Mouse (Mus musculus) kidney, postnatal 0 days (tissue): Measurements from ENCODE around the gene Ntsr2. TPM values are rescaled to one million over a fixed set of nuclear protein-coding genes. Genes with fewer than 3 reads are reported as not detected.

ENCODE experiments used
- ATAC-seq: fragments of 200-750 bp; cut with Nextera tagmentation; replicated peaks from 2 replicates; pipeline ENCODE4 v1.8.0; 2017; ENCODE audit warnings: low read depth, moderate number of reproducible peaks, moderate TSS enrichment, moderate library complexity; ENCODE audit not compliant: low FRiP score
- DNase-seq: peaks from one replicate; pipeline ENCODE4 v3.0.0-alpha.2; 2016; ENCODE audit warnings: low spot score
- H3K27ac ChIP-seq: fragments of 300-500 bp; sonication (generic); 2 replicates; pipeline ENCODE4 v1.5.1; 2014; ENCODE audit warnings: mild to moderate bottlenecking
- H3K27me3 ChIP-seq: fragments of 300-500 bp; sonication (generic); 2 replicates; pipeline ENCODE4 v1.6.1; 2014; ENCODE audit warnings: low read length, mixed read lengths; ENCODE audit not compliant: insufficient read depth
- H3K36me3 ChIP-seq: fragments of 300-500 bp; sonication (generic); 2 replicates; pipeline ENCODE4 v1.6.1; 2014; ENCODE audit warnings: low read length, mixed read lengths; ENCODE audit not compliant: insufficient read depth
- H3K4me1 ChIP-seq: fragments of 300-500 bp; sonication (generic); replicated peaks from 2 replicates; pipeline ENCODE4 v1.6.1; 2014; ENCODE audit warnings: antibody characterized with exemption, low read length, mixed read lengths; ENCODE audit not compliant: insufficient read depth
- H3K4me2 ChIP-seq: fragments of 300-500 bp; sonication (generic); 2 replicates; pipeline ENCODE4 v1.6.1; 2014; ENCODE audit warnings: mild to moderate bottlenecking, low read length, moderate library complexity, mixed read lengths
- H3K4me3 ChIP-seq: fragments of 300-500 bp; sonication (generic); replicated peaks from 2 replicates; pipeline ENCODE4 v1.5.1; 2014; ENCODE audit warnings: low read depth, low read length
- H3K9ac ChIP-seq: fragments of 300-500 bp; sonication (generic); 2 replicates; pipeline ENCODE4 v1.6.1; 2014; ENCODE audit warnings: low read depth, low read length
- H3K9me3 ChIP-seq: fragments of 300-500 bp; sonication (generic); replicated peaks from 2 replicates; pipeline ENCODE4 v1.6.1; 2016; ENCODE audit warnings: low read length, inconsistent platforms, mixed read lengths
- CTCF ChIP-seq: IDR thresholded peaks from 2 replicates; pipeline ENCODE4 v1.5.1; 2016; ENCODE audit warnings: antibody characterized with exemption, low read depth, mild to moderate bottlenecking, moderate library complexity
- WGBS: fragments of 180-500 bp; shearing (Covaris S2); extraction: QIAGEN DNeasy Blood & Tissue Kit; methylation state at CpG from one replicate; pipeline ENCODE4 v1.1.7; 2014; 5-methylcytosine and 5-hydroxymethylcytosine counted together
- polyA plus RNA-seq: library from polyadenylated mRNA; unstranded; fragments of >200 nt; fragmentation: Nextera tagmentation; extraction: Ambion mirVana; gene quantifications from 2 replicates; pipeline ENCODE4 v1.2.1, GENCODE M21; 2015

Gene Ntsr2
- polyA plus RNA-seq, 1 experiment from 2014 or later: 0.20 TPM

DNA sequence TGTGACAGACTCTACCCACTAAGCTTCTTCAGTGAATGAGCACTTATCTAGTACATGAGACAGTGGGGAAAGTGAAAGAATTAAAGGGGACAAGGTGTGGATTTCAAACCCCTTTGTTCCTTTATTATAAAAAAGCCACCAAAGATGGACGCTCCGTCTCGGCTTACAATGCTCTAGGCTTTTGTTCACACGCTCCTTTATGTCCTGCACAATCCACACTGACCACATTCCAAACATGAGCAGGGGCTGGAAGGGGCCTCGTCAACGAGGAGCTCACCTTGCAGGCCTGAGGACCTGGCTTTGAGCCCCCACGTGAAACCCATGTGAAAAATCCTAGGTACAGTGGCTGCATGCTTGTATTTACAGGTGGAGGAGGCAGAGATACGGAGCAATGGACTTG lies 8.5 kb upstream of the Ntsr2 start:
- H3K4me3 ChIP-seq: no peak overlapping the region
- no peak overlapping the region for H3K9ac ChIP-seq
- 55% methylated on average over 8 of the region's 8 CpGs for WGBS
- H3K9me3 ChIP-seq: no peaks in the 10 kb centered on the region
- DNase-seq (no peak), ATAC-seq (no peak)
- no peak overlapping the region for H3K27ac ChIP-seq
- H3K4me2 ChIP-seq: no peak overlapping the region
- no peaks in the 10 kb centered on the region for H3K27me3 ChIP-seq
- no peaks in the 10 kb centered on the region for H3K36me3 ChIP-seq
- no peak for TF ChIP-seq CTCF
- H3K4me1 ChIP-seq: no peaks in the 10 kb centered on the region

DNA sequence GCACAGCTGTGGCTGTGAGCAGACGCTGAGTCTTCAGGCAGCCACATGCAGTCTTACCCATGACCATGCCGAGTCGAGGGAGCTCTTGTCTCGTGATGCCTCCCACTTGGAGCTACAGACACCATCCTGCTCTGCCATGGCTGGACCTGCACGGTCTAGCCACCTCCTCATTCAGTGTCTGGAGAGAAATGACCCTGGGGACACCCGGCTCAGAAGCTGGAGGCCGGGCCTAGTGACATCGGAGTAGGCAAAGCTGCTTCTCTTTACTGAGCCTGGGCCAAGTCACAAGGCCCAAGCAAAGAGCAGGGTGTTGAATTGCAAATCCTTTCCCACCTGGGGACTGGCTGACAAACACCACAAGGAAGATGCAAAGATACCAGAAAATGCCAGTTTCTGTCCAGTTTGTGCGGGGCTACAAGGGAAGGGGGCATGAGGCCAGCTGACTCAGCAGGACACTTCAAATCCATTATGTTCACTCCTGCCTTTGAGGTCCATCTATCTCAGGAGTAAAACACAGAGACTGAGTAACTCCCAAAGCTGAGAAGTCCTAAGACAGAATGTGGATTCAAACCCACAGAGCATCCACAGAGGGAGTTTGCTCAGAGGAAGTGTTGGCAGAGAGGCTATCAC lies 6.3 kb upstream of the Ntsr2 start:
- H3K36me3 ChIP-seq: no peaks in the 10 kb centered on the region
- WGBS: 62% methylated on average over 9 of the region's 9 CpGs
- ATAC-seq: no peak

DNA sequence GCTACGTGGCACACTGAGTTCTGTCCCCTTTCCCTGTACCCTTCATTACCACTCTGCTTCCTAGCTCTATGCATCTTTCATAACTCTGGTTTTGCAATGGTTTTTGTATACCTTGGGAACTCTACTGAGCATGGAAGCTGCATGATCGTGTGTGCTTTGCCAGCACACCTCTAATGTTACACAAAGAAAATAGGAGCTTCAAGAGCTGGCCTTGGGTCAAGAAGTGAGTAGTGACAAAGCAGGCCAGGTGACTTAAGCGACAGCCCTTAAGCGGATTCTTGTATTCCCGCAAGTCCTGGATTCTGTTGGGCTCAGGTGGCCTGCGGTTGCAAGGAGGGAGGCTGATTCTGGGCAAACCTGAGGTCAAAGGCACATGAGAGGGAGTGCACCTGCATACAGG lies 4.9 kb upstream of the Ntsr2 start:
- Histone ChIP-seq H3K4me1 (no peaks in the 10 kb centered on the region), H3K9ac (no peak overlapping the region), H3K4me2 (no peak overlapping the region), H3K36me3 (no peaks in the 10 kb centered on the region), H3K27ac (no peak overlapping the region), H3K27me3 (0 out of 2 replicates have a peak, but pooled peaks cover 6% of the 10 kb centered on the region), H3K9me3 (no peaks in the 10 kb centered on the region), H3K4me3 (no peak overlapping the region)
- 83% methylated on average over 6 of the region's 6 CpGs for WGBS
- TF ChIP-seq CTCF: no peak
- DNase-seq (no peak), ATAC-seq (no peak)

More for the DNA sequence above, 6.3 kb upstream of the Ntsr2 start:
- H3K9me3 ChIP-seq: no peaks in the 10 kb centered on the region
- no peak overlapping the region for H3K4me3 ChIP-seq
- DNase-seq: no peak
- TF ChIP-seq CTCF: no peak
- H3K9ac ChIP-seq: no peak overlapping the region
- H3K4me1 ChIP-seq: no peaks in the 10 kb centered on the region
- H3K4me2 ChIP-seq: no peak overlapping the region
- H3K27ac ChIP-seq: no peak overlapping the region
- H3K27me3 ChIP-seq: no peaks in the 10 kb centered on the region

DNA sequence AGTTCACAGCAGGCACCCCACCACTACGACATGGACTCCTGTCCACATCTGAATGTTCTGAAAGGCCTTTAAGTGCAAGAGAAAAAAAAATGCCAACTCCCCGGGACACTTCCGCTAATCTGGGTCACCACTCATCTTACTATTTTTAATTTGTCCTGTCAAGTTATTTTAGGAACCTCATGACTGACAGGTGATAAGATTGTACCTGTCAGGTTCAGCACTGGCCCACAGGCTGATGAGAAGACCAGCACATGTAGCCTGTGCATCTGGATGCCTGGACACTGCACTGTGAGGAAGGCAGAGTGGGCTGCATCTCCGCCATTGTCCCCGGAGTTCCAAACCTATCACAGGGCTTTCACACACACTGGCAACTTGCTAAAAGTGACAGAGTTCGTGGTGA lies 3.4 kb upstream of the Ntsr2 start:
- Histone ChIP-seq H3K9ac (no peak overlapping the region), H3K4me3 (no peak overlapping the region), H3K9me3 (no peaks in the 10 kb centered on the region), H3K27me3 (peaks cover 20% of the 10 kb centered on the region; the same call in 1 of the 2 replicates), H3K4me1 (0 out of 2 replicates have a peak, but pooled peaks cover 3% of the 10 kb centered on the region), H3K27ac (no peak overlapping the region), H3K4me2 (no peak overlapping the region), H3K36me3 (no peaks in the 10 kb centered on the region)
- DNase-seq: no peak
- no peak for TF ChIP-seq CTCF
- ATAC-seq: no peak
- WGBS: 79% methylated on average over 6 of the region's 6 CpGs

DNA sequence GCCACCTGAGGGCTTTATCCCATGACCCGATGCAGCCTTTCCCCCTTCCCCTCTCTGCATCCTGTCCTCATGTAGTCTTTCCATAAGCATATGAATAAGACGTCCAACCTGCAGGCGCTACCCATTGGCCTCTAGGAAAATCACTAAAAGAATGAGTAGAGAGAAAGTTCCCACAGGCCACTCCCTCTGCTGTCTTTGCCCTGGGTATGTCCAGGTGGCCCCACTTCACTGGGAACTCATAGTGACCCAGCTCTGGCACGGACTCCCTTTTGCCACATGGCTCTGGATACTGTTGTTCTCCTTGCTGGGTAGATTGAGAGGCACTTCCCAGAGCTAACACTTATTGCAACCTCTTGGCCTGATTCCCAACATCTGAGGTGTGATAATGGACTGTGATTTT lies 2.4 kb downstream of the Ntsr2 start:
- WGBS: 80% methylated on average over 4 of the region's 4 CpGs

DNA sequence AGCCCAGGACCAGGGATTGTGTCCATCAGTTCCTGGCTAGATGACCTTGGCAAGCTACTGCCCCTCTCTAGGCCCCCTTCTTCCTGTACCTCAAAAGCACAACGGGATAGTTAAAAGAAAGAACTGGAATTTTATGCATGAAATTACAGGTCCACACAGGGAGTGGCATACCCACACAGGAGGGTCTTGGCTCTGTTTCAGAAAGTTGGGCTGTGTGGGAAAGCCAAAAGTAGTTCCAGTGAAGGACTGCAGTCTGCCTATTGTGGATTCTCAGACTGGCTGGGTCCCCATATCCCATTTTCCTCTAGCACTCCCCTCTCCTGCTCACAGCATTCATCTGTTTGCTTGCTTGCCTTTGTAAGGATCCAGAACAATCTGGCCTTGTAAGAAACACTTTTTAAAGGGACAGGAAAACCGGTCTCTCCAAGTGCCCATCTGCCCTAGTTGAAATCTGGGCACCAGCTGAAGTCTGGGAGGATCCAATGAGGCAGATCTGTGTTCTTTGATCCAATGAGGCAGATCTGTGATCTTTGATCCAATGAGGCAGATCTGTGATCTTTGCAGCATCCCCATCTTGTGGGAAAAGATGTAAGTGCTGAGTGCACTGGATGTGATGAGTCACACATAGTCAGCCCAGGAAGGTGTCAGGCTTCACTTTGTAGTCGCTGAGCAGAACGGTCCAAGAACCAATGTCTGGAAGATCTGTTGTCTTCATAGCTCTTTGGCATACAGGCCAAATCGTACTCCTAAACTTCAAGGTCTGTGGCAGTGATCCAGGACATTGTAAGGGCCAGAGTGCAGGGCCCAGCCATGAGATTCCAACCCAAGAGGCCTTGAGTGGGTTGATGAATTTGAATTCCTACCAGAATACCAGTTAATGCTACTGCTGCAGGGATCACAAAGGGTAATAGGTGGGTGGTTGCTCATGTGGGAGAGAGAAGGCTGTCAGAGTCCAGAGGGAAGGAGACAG lies 4.0 kb downstream of the Ntsr2 start:
- Histone ChIP-seq H3K27me3 (peaks cover 21% of the 10 kb centered on the region; the same call in 1 of the 2 replicates), H3K36me3 (no peaks in the 10 kb centered on the region), H3K9ac (no peak overlapping the region), H3K4me1 (0 out of 2 replicates have a peak, but pooled peaks cover 3% of the 10 kb centered on the region), H3K9me3 (no peaks in the 10 kb centered on the region), H3K27ac (no peak overlapping the region), H3K4me3 (no peak overlapping the region), H3K4me2 (no peak overlapping the region)
- TF ChIP-seq CTCF: no peak
- ATAC-seq: no peak
- DNase-seq: no peak
- WGBS: 50% methylated on average over 5 of the region's 5 CpGs

More for the DNA sequence above, 2.4 kb downstream of the Ntsr2 start:
- DNase-seq (no peak), ATAC-seq (no peak)
- peaks cover 21% of the 10 kb centered on the region; the same call in 1 of the 2 replicates for H3K27me3 ChIP-seq
- TF ChIP-seq CTCF: no peak
- H3K4me3 ChIP-seq: no peak overlapping the region
- H3K27ac ChIP-seq: no peak overlapping the region
- no peak overlapping the region for H3K4me2 ChIP-seq
- H3K4me1 ChIP-seq: 0 out of 2 replicates have a peak, but pooled peaks cover 3% of the 10 kb centered on the region
- no peak overlapping the region for H3K9ac ChIP-seq
- H3K9me3 ChIP-seq: no peaks in the 10 kb centered on the region
- no peaks in the 10 kb centered on the region for H3K36me3 ChIP-seq
